Comparison of ENCODE assay signal across 10 mouse cellular contexts in the genomic region with DNA sequence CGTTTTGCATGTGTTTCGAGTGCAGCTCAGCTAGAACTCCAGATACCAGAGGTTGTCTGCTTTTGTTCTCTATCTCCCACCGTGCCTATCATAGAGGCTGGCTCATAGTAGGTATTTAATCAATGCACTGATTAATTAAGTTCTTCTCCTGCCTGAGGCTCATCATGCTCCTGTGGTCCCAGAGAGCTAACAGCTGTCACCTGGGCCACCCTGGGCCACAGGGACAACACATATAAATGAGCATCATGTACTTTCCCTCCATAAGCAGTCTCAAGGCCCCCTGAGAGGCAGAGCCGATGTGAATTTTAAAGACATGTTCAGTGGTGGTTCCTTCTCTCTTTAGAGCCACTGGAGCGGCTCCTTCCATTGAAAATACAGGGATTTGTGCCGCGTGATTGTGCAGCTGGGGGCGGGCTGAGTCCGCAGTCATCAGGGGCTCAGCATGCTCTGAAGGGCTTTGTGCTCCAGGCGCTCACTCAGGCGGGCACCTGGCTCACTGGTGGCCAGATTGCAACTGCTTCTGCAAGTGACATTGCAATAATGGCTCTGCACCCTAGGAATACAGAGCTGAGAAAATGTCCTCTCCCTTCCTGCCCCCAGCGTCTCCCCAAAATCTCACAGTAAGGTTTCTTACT.
DNase-seq lines count a peak whose midpoint lies in the region; ATAC-seq and TF ChIP-seq lines count a peak whose summit lies in the region.
"Had no signal": no experiment of that assay in that cellular context is flagged by ENCODE, and none has a peak within 500 bp of the region (broad histone marks: within the 10 kb centered on the region; RNA-seq: fewer than 3 reads in every experiment).

No protein-coding gene starts in this region.

- H3K9ac ChIP-seq in hindbrain, embryonic 13.5 days: peak overlapping the region; percentile 53; the same call in 1 of the 2 replicates
- H3K9ac ChIP-seq in midbrain, embryonic 16.5 days (ENCODE audit: low read depth, low read length): peak overlapping the region; percentile 47; the same call in 1 of the 2 replicates
- H3K9ac ChIP-seq: limb, embryonic 12.5 days had no signal

- ATAC-seq in hindbrain, embryonic 13.5 days (ENCODE audit: low FRiP score): peak; percentile 71
- peak; percentile 70; the same call in 1 of the 2 replicates for ATAC-seq in midbrain, embryonic 16.5 days

- peaks cover 29% of the 10 kb centered on the region for H3K4me1 ChIP-seq in hindbrain, embryonic 13.5 days (replicated peaks)
- peaks cover 25% of the 10 kb centered on the region for H3K4me1 ChIP-seq in midbrain, embryonic 16.5 days (ENCODE audit: control insufficient read depth, insufficient read depth, low read length)
- no peaks in the 10 kb centered on the region for H3K4me1 ChIP-seq in lung, adult 2 months (ENCODE audit: control insufficient read depth, insufficient read depth, low read length)

- no peaks in the 10 kb centered on the region for H3K36me3 ChIP-seq in hindbrain, embryonic 13.5 days
- no peaks in the 10 kb centered on the region for H3K36me3 ChIP-seq in midbrain, embryonic 16.5 days (ENCODE audit: control insufficient read depth, insufficient read depth, low read length)
- H3K36me3 ChIP-seq: limb, embryonic 12.5 days had no signal

- peak; percentile 18 to 37 for DNase-seq in frontal cortex, postnatal 10 days (ENCODE audit: low spot score in 2 of 2)
- DNase-seq in frontal cortex, postnatal 25 days (ENCODE audit: low spot score in 2 of 2): no peak
- peak; percentile 67 for DNase-seq in embryo, embryonic 10.5 days (ENCODE audit: low spot score)
- DNase-seq in lung, adult 2 months: no peak
- no peak for DNase-seq in gastrocnemius, postnatal 36 days
- no peak for DNase-seq in adipocyte (ENCODE audit: low spot score)

- WGBS in hindbrain, embryonic 13.5 days: 14% methylated on average over 12 of the region's 12 CpGs
- 7% methylated on average over 12 of the region's 12 CpGs for WGBS in midbrain, embryonic 16.5 days
- WGBS in lung, adult 2 months: 55% methylated on average over 12 of the region's 12 CpGs

- no peaks in the 10 kb centered on the region for H3K9me3 ChIP-seq in hindbrain, embryonic 13.5 days
- H3K9me3 ChIP-seq in midbrain, embryonic 16.5 days (replicated peaks; ENCODE audit: control insufficient read depth, low read length, poor library complexity, severe bottlenecking): no peaks in the 10 kb centered on the region
- H3K9me3 ChIP-seq: limb, embryonic 12.5 days had no signal

- TF ChIP-seq POLR2A in lung, adult 2 months (IDR thresholded peaks at IDR 0.05; ENCODE audit: borderline replicate concordance, extremely low read depth, low read depth, low read length): no peak

- H3K27ac ChIP-seq in hindbrain, embryonic 13.5 days: peak overlapping the region; percentile 89
- peak overlapping the region; percentile 72 for H3K27ac ChIP-seq in midbrain, embryonic 16.5 days (ENCODE audit: low read length)
- H3K27ac ChIP-seq: limb, embryonic 12.5 days; macrophage had no signal

- no peak for TF ChIP-seq CTCF in lung, adult 2 months (IDR thresholded peaks at IDR 0.05; ENCODE audit: insufficient read depth, low read length)

- H3K4me2 ChIP-seq in hindbrain, embryonic 13.5 days: peak overlapping the region; percentile 31
- H3K4me2 ChIP-seq in midbrain, embryonic 16.5 days (ENCODE audit: low read length): peak overlapping the region; percentile 22
- H3K4me2 ChIP-seq: limb, embryonic 12.5 days had no signal

- no peak overlapping the region for H3K4me3 ChIP-seq in hindbrain, embryonic 13.5 days
- no peak overlapping the region for H3K4me3 ChIP-seq in midbrain, embryonic 16.5 days (ENCODE audit: low read depth, low read length)
- H3K4me3 ChIP-seq in lung, adult 2 months (replicated peaks; ENCODE audit: extremely low read depth, low read depth, low read length): no peak overlapping the region
- H3K4me3 ChIP-seq: limb, embryonic 12.5 days had no signal

- intact Hi-C loops in gastrocnemius, postnatal 36 days (cut with DNase I): no loop called here

- no peaks in the 10 kb centered on the region for H3K27me3 ChIP-seq in hindbrain, embryonic 13.5 days
- H3K27me3 ChIP-seq in midbrain, embryonic 16.5 days (ENCODE audit: control insufficient read depth, insufficient read depth, low read depth, low read length): no peaks in the 10 kb centered on the region

Comparison
In these comparisons a context has a peak if more than half of its experiments do, and no peak if none do; other contexts are left out.
1. DNase-seq: peak in frontal cortex, postnatal 10 days (2 of 2) and embryo, embryonic 10.5 days (single experiment); none in frontal cortex, postnatal 25 days (0 of 2), lung, adult 2 months (single experiment), gastrocnemius, postnatal 36 days (0 of 2) and adipocyte (single experiment).